Mouse (Mus musculus) adrenal gland, adult 10 weeks (tissue): Measurements from ENCODE around the gene Gstm7. TPM values are rescaled to one million over a fixed set of nuclear protein-coding genes. Genes with fewer than 3 reads are reported as not detected.

ENCODE experiments used
- polyA plus RNA-seq: library from polyadenylated mRNA; stranded (reverse); fragments of 350-450 nt; fragmentation: Illumina TruSeq; extraction: RNeasy Lipid Tissue Mini Kit (QIAGEN cat#74804); gene quantifications from one replicate; pipeline ENCODE4 v1.2.3, GENCODE M21; 2014; ENCODE audit warnings: low read depth, low replicate concordance

The Gstm7 gene
- polyA plus RNA-seq: 18.4 TPM

GRCm38 (mm10) chr3:107931670-107932069 is at the start of gene Gstm7:
Gene Gstm7, minus strand, starts transcription at chr3:107931817.

GRCm38 (mm10) chr3:107968724-107969395 is 37.2 kb upstream of the Gstm7 start, which contains the start of gene Gstm3:
Gene Gstm3, minus strand, starts transcription at chr3:107969283.

GRCm38 (mm10) chr3:107943239-107943990 is 11.8 kb upstream of the Gstm7 start, which contains the start of gene Gstm6:
Gene Gstm6, minus strand, starts transcription at chr3:107943749.

GRCm38 (mm10) chr3:107895720-107896569 is 35.7 kb downstream of the Gstm7 start, which contains the start of gene Gstm5:
Gene Gstm5, plus strand, starts transcription at chr3:107895821.

GRCm38 (mm10) chr3:107877005-107877404 is 54.6 kb downstream of the Gstm7 start, which contains the start of gene Eps8l3:
Gene Eps8l3, plus strand, starts transcription at chr3:107877229.

Other genes starting within 250 kb of the Gstm7 start
- gene Ahcyl1, start 235.3 kb downstream of the Gstm7 start, polyA plus RNA-seq: 421 TPM
- 12.5 TPM for gene Csf1, start 171.3 kb downstream of the Gstm7 start, polyA plus RNA-seq
- not detected for gene Eps8l3, start 54.6 kb downstream of the Gstm7 start, polyA plus RNA-seq
- 56.1 TPM for gene Gstm5, start 36.0 kb downstream of the Gstm7 start, polyA plus RNA-seq
- gene Gstm6, start 11.9 kb upstream of the Gstm7 start, polyA plus RNA-seq: 3.8 TPM
- gene Gstm3, start 37.5 kb upstream of the Gstm7 start, polyA plus RNA-seq: not detected
- gene Gstm2, start 54.6 kb upstream of the Gstm7 start, polyA plus RNA-seq: 96.4 TPM
- gene Gstm1, start 86.2 kb upstream of the Gstm7 start, polyA plus RNA-seq: 91.0 TPM
- 5.8 TPM for gene Gstm4, start 113.1 kb upstream of the Gstm7 start, polyA plus RNA-seq
- gene Ampd2, start 154.8 kb upstream of the Gstm7 start, polyA plus RNA-seq: 41.3 TPM
- gene Gnat2, start 161.0 kb upstream of the Gstm7 start, polyA plus RNA-seq: 19.2 TPM
- gene Gnai3, start 214.3 kb upstream of the Gstm7 start, polyA plus RNA-seq: 444 TPM
- gene Gpr61, start 223.1 kb upstream of the Gstm7 start, polyA plus RNA-seq: not detected